In the genomic region with DNA sequence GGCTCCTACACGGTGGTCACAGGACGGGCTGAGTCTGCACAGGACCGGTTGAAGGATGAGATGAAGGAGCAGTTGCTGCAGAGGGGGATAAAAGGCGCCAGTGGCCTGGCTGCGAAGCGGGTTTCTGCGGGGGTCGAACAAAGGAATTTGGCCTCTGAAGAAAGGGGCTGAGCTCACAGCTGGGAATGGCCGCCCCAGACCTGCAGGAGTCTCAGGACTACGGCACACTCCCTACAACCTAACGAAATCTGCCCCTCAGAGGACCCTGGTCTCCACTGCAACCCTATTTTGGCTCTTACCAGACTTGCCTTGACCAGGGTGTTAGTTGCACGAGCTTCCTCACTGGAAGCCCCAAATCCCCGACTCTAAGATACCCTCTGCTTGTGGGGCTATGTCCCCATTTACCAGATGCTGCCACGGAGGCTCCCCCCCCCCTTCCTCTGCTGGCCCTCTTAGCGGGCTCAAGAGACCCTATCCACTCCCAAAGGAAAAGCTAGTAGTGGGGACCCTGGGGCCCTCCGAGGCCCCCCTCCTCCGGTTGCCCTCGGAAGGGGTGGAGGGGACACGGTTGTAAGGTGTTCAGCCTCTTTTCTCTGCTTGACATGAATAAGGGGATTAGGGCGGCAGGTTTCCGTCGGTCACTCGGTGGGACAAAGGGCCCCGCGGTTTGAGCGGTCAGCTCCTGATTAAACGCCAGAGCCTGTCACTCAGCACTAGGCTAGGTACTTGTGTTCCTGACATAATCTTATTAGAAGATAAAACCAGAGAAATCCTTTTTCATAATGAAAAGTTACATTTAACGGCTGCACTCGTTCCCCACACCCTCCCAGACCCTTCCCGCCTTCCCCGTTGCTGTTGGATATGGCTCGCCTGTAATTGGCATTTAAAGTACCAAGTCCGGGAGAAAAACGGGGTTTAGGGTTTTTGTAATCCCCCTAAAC, we compare ENCODE assay signal across 13 mouse cellular contexts. TPM values are rescaled to one million over a fixed set of nuclear protein-coding genes. Genes with fewer than 3 reads are reported as not detected.
DNase-seq lines count a peak whose midpoint lies in the region; ATAC-seq lines count a peak whose summit lies in the region.
"Had no signal": no experiment of that assay in that cellular context is flagged by ENCODE, and none has a peak within 500 bp of the region (broad histone marks: within the 10 kb centered on the region; RNA-seq: fewer than 3 reads in every experiment).

No protein-coding gene starts in this region.

- peak overlapping the region; percentile 41 for H3K27ac ChIP-seq in kidney, embryonic 16.5 days (ENCODE audit: low read length)
- H3K27ac ChIP-seq in embryonic facial prominence, embryonic 14.5 days (replicated peaks; ENCODE audit: low read depth, low read length), result no peak overlapping the region
- peak overlapping the region; percentile 76 for H3K27ac ChIP-seq in limb, embryonic 11.5 days (replicated peaks; ENCODE audit: low read depth, low read length)
- H3K27ac ChIP-seq in neural tube, embryonic 12.5 days, result no peak overlapping the region
- H3K27ac ChIP-seq in heart, embryonic 10.5 days, result no peak overlapping the region

- no peak for DNase-seq in kidney, postnatal 10 days
- no peak for DNase-seq in embryonic facial prominence, embryonic 14.5 days (ENCODE audit: low spot score)
- peak; percentile 71 for DNase-seq in limb, embryonic 11.5 days (ENCODE audit: low spot score)
- DNase-seq in heart, embryonic 10.5 days (ENCODE audit: low spot score), result no peak
- no peak for DNase-seq in MN1 (ENCODE audit: low spot score)
- no peak for DNase-seq in layer of hippocampus, postnatal 36 days
- DNase-seq: heart, adult 18-20 months; heart, postnatal 36 days; thymus, postnatal 4 days had no signal

- H3K4me1 ChIP-seq in kidney, embryonic 16.5 days (ENCODE audit: insufficient read depth, low read length), result peaks cover 44% of the 10 kb centered on the region
- H3K4me1 ChIP-seq in embryonic facial prominence, embryonic 14.5 days (ENCODE audit: control insufficient read depth, insufficient read depth, low read length), result peaks cover 24% of the 10 kb centered on the region
- peaks cover 63% of the 10 kb centered on the region for H3K4me1 ChIP-seq in limb, embryonic 11.5 days (ENCODE audit: control insufficient read depth, insufficient read depth, low read length)
- peaks cover 43% of the 10 kb centered on the region for H3K4me1 ChIP-seq in neural tube, embryonic 12.5 days
- peaks cover 47% of the 10 kb centered on the region for H3K4me1 ChIP-seq in heart, embryonic 10.5 days

- H3K9me3 ChIP-seq in kidney, embryonic 16.5 days (ENCODE audit: low read length), result no peaks in the 10 kb centered on the region
- H3K9me3 ChIP-seq in embryonic facial prominence, embryonic 14.5 days (ENCODE audit: control insufficient read depth, low read length), result no peaks in the 10 kb centered on the region
- H3K9me3 ChIP-seq in limb, embryonic 11.5 days (ENCODE audit: control insufficient read depth, low read length), result no peaks in the 10 kb centered on the region
- H3K9me3 ChIP-seq in neural tube, embryonic 12.5 days, result no peaks in the 10 kb centered on the region
- H3K9me3 ChIP-seq in heart, embryonic 10.5 days, result no peaks in the 10 kb centered on the region

- peak overlapping the region; percentile 21; the same call in 1 of the 2 replicates for H3K4me3 ChIP-seq in kidney, embryonic 16.5 days (ENCODE audit: low read length)
- 0 out of 2 replicates have a peak overlapping the region, but pooled peaks have one; percentile 25 for H3K4me3 ChIP-seq in embryonic facial prominence, embryonic 14.5 days (ENCODE audit: low read depth, low read length)
- H3K4me3 ChIP-seq in limb, embryonic 11.5 days (ENCODE audit: low read depth, low read length), result peak overlapping the region; percentile 39
- peak overlapping the region; percentile 7; the same call in 1 of the 2 replicates for H3K4me3 ChIP-seq in neural tube, embryonic 12.5 days
- H3K4me3 ChIP-seq in heart, embryonic 10.5 days, result no peak overlapping the region
- H3K4me3 ChIP-seq: myocyte had no signal

- H3K27me3 ChIP-seq in kidney, embryonic 16.5 days (ENCODE audit: insufficient read depth, low read length), result peaks cover 84% of the 10 kb centered on the region
- peaks cover 90% of the 10 kb centered on the region for H3K27me3 ChIP-seq in embryonic facial prominence, embryonic 14.5 days (replicated peaks; ENCODE audit: control insufficient read depth, insufficient read depth, low read length)
- peaks cover 11% of the 10 kb centered on the region for H3K27me3 ChIP-seq in limb, embryonic 11.5 days (ENCODE audit: control insufficient read depth, insufficient read depth, low read length)
- H3K27me3 ChIP-seq in neural tube, embryonic 12.5 days (replicated peaks), result peaks cover 98% of the 10 kb centered on the region
- H3K27me3 ChIP-seq in heart, embryonic 10.5 days (ENCODE audit: insufficient read depth, poor library complexity, severe bottlenecking), result peaks cover 100% of the 10 kb centered on the region

- H3K36me3 ChIP-seq in kidney, embryonic 16.5 days (ENCODE audit: insufficient read depth, low read length), result no peaks in the 10 kb centered on the region
- H3K36me3 ChIP-seq in embryonic facial prominence, embryonic 14.5 days (ENCODE audit: control insufficient read depth, insufficient read depth, low read length), result no peaks in the 10 kb centered on the region
- H3K36me3 ChIP-seq in limb, embryonic 11.5 days (ENCODE audit: control insufficient read depth, insufficient read depth, low read length), result no peaks in the 10 kb centered on the region
- no peaks in the 10 kb centered on the region for H3K36me3 ChIP-seq in neural tube, embryonic 12.5 days
- no peaks in the 10 kb centered on the region for H3K36me3 ChIP-seq in heart, embryonic 10.5 days

- H3K9ac ChIP-seq in kidney, embryonic 16.5 days (replicated peaks; ENCODE audit: low read length), result no peak overlapping the region
- H3K9ac ChIP-seq in embryonic facial prominence, embryonic 14.5 days (ENCODE audit: low read depth, low read length), result no peak overlapping the region
- peak overlapping the region; percentile 80 for H3K9ac ChIP-seq in limb, embryonic 11.5 days (ENCODE audit: low read length)
- H3K9ac ChIP-seq in neural tube, embryonic 12.5 days, result no peak overlapping the region

- 3% methylated on average over 34 of the region's 34 CpGs for WGBS in kidney, embryonic 16.5 days
- 10% methylated on average over 33 of the region's 34 CpGs for WGBS in embryonic facial prominence, embryonic 14.5 days
- 2% methylated on average over 34 of the region's 34 CpGs for WGBS in limb, embryonic 11.5 days
- 1% methylated on average over 34 of the region's 34 CpGs for WGBS in neural tube, embryonic 12.5 days
- under 1% methylated on average over 34 of the region's 34 CpGs for WGBS in heart, embryonic 10.5 days

- no peak for ATAC-seq in kidney, embryonic 16.5 days (ENCODE audit: low FRiP score, low TSS enrichment)
- ATAC-seq in embryonic facial prominence, embryonic 14.5 days (ENCODE audit: low read depth), result no peak
- ATAC-seq in limb, embryonic 11.5 days (ENCODE audit: insufficient number of reproducible peaks, low FRiP score, low TSS enrichment, low read depth), result no peak
- no peak for ATAC-seq in neural tube, embryonic 12.5 days (ENCODE audit: low FRiP score, low read depth)

- H3K4me2 ChIP-seq in kidney, embryonic 16.5 days (replicated peaks; ENCODE audit: low read depth, low read length), result peak overlapping the region; percentile 48
- H3K4me2 ChIP-seq in embryonic facial prominence, embryonic 14.5 days (ENCODE audit: low read depth, low read length), result peak overlapping the region; percentile 54
- peak overlapping the region; percentile 79 for H3K4me2 ChIP-seq in limb, embryonic 11.5 days (ENCODE audit: low read depth, severe bottlenecking)
- H3K4me2 ChIP-seq in neural tube, embryonic 12.5 days (replicated peaks), result peak overlapping the region; percentile 51

RNA-seq across cellular contexts. Expression of a gene that starts 10.0 kb away (rescaled TPM):
- 0.94 and 1.3 TPM in 2 replicates for polyA plus RNA-seq in kidney, embryonic 16.5 days (2015; fragmentation: Nextera tagmentation; extraction: Ambion mirVana)
- polyA plus RNA-seq in embryonic facial prominence, embryonic 14.5 days (2014; fragmentation: Nextera tagmentation; extraction: Ambion mirVana), result 0.43 and 0.85 TPM in 2 replicates
- 10.2 and 10.6 TPM in 2 replicates for polyA plus RNA-seq in limb, embryonic 11.5 days (2014; fragmentation: Nextera tagmentation; extraction: Ambion mirVana)
- 4.6 and 4.7 TPM in 2 replicates for polyA plus RNA-seq in neural tube, embryonic 12.5 days (2016; fragmentation: Nextera tagmentation; extraction: Ambion mirVana)
- 0.11 and 0.83 TPM in 2 replicates for polyA plus RNA-seq in heart, embryonic 10.5 days (2016; fragmentation: Nextera tagmentation; extraction: Ambion mirVana)
- total RNA-seq in layer of hippocampus, postnatal 36 days (2021), result under 1 TPM; 0.07 to 0.18 TPM
- polyA plus RNA-seq: lung, embryonic 16.5 days; myocyte had no signal

Comparison
In these comparisons a context has a peak if more than half of its experiments do, and no peak if none do; other contexts are left out.
1. H3K27ac ChIP-seq: peak in kidney, embryonic 16.5 days (single experiment) and limb, embryonic 11.5 days (single experiment); none in embryonic facial prominence, embryonic 14.5 days (single experiment), neural tube, embryonic 12.5 days (single experiment) and heart, embryonic 10.5 days (single experiment).
2. Peak in every context shown above with its lines, with median percentiles within 50 percentile points of each other: H3K4me2 ChIP-seq.